Comparison of ENCODE assay signal across 28 mouse cellular contexts in genomic region chr2:59681181-59681580, GRCm38 (mm10).
A peak's percentile ranks its signal among the peaks of the same experiment; 100 is the strongest.
DNase-seq lines count a peak whose midpoint lies in the region; ATAC-seq and TF ChIP-seq lines count a peak whose summit lies in the region.
"Had no signal": no experiment of that assay in that cellular context is flagged by ENCODE, and none has a peak within 500 bp of the region (broad histone marks: within the 10 kb centered on the region; RNA-seq: fewer than 3 reads in every experiment).

No protein-coding gene starts in this region.

- TF ChIP-seq POLR2A in bone marrow macrophage, adult 2 months (IDR thresholded peaks at IDR 0.05; ENCODE audit: borderline replicate concordance, low read depth, low read length) = no peak
- TF ChIP-seq POLR2A in myocyte (IDR thresholded peaks at IDR 0.05; ENCODE audit: insufficient read length, low read depth) = no peak

- no peak for DNase-seq in heart, adult 8-10 months (ENCODE audit: low spot score)
- DNase-seq in adrenal gland, postnatal 10 days = no peak
- no peak for DNase-seq in kidney, adult 11 months
- DNase-seq: adrenal gland, adult 2 months; adrenal gland, postnatal 36 days; cerebellum, adult 11 months; cerebellum, adult 8-10 months; cerebellum, postnatal 10 days; cerebellum, postnatal 36 days; embryo, embryonic 11 days; gastrocnemius, postnatal 10 days; gastrocnemius, postnatal 36 days; heart, postnatal 14 days; kidney, adult 8-10 months had no signal

- no peaks in the 10 kb centered on the region for H3K9me3 ChIP-seq in heart, embryonic 16.5 days (replicated peaks; ENCODE audit: control insufficient read depth, low read length)
- no peaks in the 10 kb centered on the region for H3K9me3 ChIP-seq in intestine, embryonic 16.5 days (ENCODE audit: control insufficient read depth, low read length)
- no peaks in the 10 kb centered on the region for H3K9me3 ChIP-seq in midbrain, embryonic 15.5 days
- H3K9me3 ChIP-seq: embryonic facial prominence, embryonic 10.5 days; embryonic facial prominence, embryonic 13.5 days; forebrain, embryonic 12.5 days; forebrain, embryonic 15.5 days; heart, embryonic 10.5 days; hindbrain, embryonic 12.5 days; hindbrain, embryonic 15.5 days had no signal

- 0 out of 2 replicates have a peak, but pooled peaks have one; percentile 5 for ATAC-seq in heart, embryonic 16.5 days (replicated peaks; ENCODE audit: extremely low read depth, insufficient read depth, low FRiP score)
- peak; percentile 57 for ATAC-seq in intestine, embryonic 16.5 days
- no peak for ATAC-seq in midbrain, embryonic 15.5 days (replicated peaks)
- ATAC-seq: CD4-positive, CD25-positive, alpha-beta regulatory T cell, adult 4 months; forebrain, embryonic 15.5 days had no signal

- H3K4me3 ChIP-seq in heart, embryonic 16.5 days (ENCODE audit: low read length) = no peak overlapping the region
- no peak overlapping the region for H3K4me3 ChIP-seq in bone marrow macrophage, adult 2 months (ENCODE audit: insufficient read depth, low read length)
- no peak overlapping the region for H3K4me3 ChIP-seq in intestine, embryonic 16.5 days (ENCODE audit: low read length)
- no peak overlapping the region for H3K4me3 ChIP-seq in myocyte
- H3K4me3 ChIP-seq in midbrain, embryonic 15.5 days = no peak overlapping the region
- H3K4me3 ChIP-seq: embryonic facial prominence, embryonic 10.5 days; embryonic facial prominence, embryonic 13.5 days; erythroblast, embryonic 14.5 days; forebrain, embryonic 12.5 days; forebrain, embryonic 15.5 days; heart, embryonic 10.5 days; hindbrain, embryonic 12.5 days; hindbrain, embryonic 15.5 days had no signal

- peaks cover 90% of the 10 kb centered on the region for H3K79me2 ChIP-seq in myocyte (ENCODE audit: control insufficient read depth, insufficient read depth)

- H3K4me2 ChIP-seq in heart, embryonic 16.5 days (ENCODE audit: low read depth, low read length) = no peak overlapping the region
- no peak overlapping the region for H3K4me2 ChIP-seq in intestine, embryonic 16.5 days (ENCODE audit: low read depth, low read length)
- H3K4me2 ChIP-seq in myocyte (ENCODE audit: low read depth) = peak overlapping the region; percentile 31
- H3K4me2 ChIP-seq in midbrain, embryonic 15.5 days = no peak overlapping the region
- H3K4me2 ChIP-seq: embryonic facial prominence, embryonic 13.5 days; forebrain, embryonic 12.5 days; forebrain, embryonic 15.5 days; hindbrain, embryonic 12.5 days; hindbrain, embryonic 15.5 days had no signal

- TF ChIP-seq CTCF in bone marrow macrophage, adult 2 months (IDR thresholded peaks at IDR 0.05; ENCODE audit: low read depth, low read length) = no peak

- H3K27ac ChIP-seq in heart, embryonic 16.5 days (ENCODE audit: low read length) = no peak overlapping the region
- H3K27ac ChIP-seq in bone marrow macrophage, adult 2 months (ENCODE audit: insufficient read depth, low read depth, low read length) = peak overlapping the region; percentile 51
- H3K27ac ChIP-seq in intestine, embryonic 16.5 days (ENCODE audit: low read length) = no peak overlapping the region
- H3K27ac ChIP-seq in midbrain, embryonic 15.5 days = no peak overlapping the region
- H3K27ac ChIP-seq: embryonic facial prominence, embryonic 10.5 days; embryonic facial prominence, embryonic 13.5 days; forebrain, embryonic 12.5 days; forebrain, embryonic 15.5 days; hindbrain, embryonic 12.5 days; hindbrain, embryonic 15.5 days had no signal

- 55% methylated on average over 4 of the region's 4 CpGs for WGBS in heart, embryonic 16.5 days
- 61% methylated on average over 4 of the region's 4 CpGs for WGBS in intestine, embryonic 16.5 days
- 95% methylated on average over 4 of the region's 4 CpGs for WGBS in midbrain, embryonic 15.5 days

- H3K36me3 ChIP-seq in heart, embryonic 16.5 days (ENCODE audit: control insufficient read depth, insufficient read depth) = no peaks in the 10 kb centered on the region
- H3K36me3 ChIP-seq in intestine, embryonic 16.5 days (ENCODE audit: control insufficient read depth, insufficient read depth, low read length) = no peaks in the 10 kb centered on the region
- H3K36me3 ChIP-seq in myocyte (ENCODE audit: control insufficient read depth, insufficient read depth) = no peaks in the 10 kb centered on the region
- H3K36me3 ChIP-seq in midbrain, embryonic 15.5 days (replicated peaks) = no peaks in the 10 kb centered on the region
- H3K36me3 ChIP-seq: embryonic facial prominence, embryonic 10.5 days; embryonic facial prominence, embryonic 13.5 days; forebrain, embryonic 12.5 days; forebrain, embryonic 15.5 days; hindbrain, embryonic 12.5 days; hindbrain, embryonic 15.5 days had no signal

- H3K27me3 ChIP-seq in heart, embryonic 16.5 days (ENCODE audit: control insufficient read depth, insufficient read depth, low read length) = no peaks in the 10 kb centered on the region
- no peaks in the 10 kb centered on the region for H3K27me3 ChIP-seq in intestine, embryonic 16.5 days (replicated peaks; ENCODE audit: control insufficient read depth, insufficient read depth, low read length)
- no peaks in the 10 kb centered on the region for H3K27me3 ChIP-seq in myocyte (ENCODE audit: control insufficient read depth, insufficient read depth, insufficient read length)
- no peaks in the 10 kb centered on the region for H3K27me3 ChIP-seq in midbrain, embryonic 15.5 days (replicated peaks)
- H3K27me3 ChIP-seq: embryonic facial prominence, embryonic 13.5 days; forebrain, embryonic 12.5 days; forebrain, embryonic 15.5 days; hindbrain, embryonic 12.5 days; hindbrain, embryonic 15.5 days had no signal

- H3K4me1 ChIP-seq in heart, embryonic 16.5 days (ENCODE audit: control insufficient read depth, insufficient read depth, low read length) = peaks cover 26% of the 10 kb centered on the region
- peaks cover 55% of the 10 kb centered on the region for H3K4me1 ChIP-seq in bone marrow macrophage, adult 2 months (ENCODE audit: control insufficient read depth, insufficient read depth, low read length)
- H3K4me1 ChIP-seq in intestine, embryonic 16.5 days (ENCODE audit: control insufficient read depth, insufficient read depth, low read length) = peaks cover 41% of the 10 kb centered on the region
- no peaks in the 10 kb centered on the region for H3K4me1 ChIP-seq in midbrain, embryonic 15.5 days
- H3K4me1 ChIP-seq: forebrain, embryonic 15.5 days; hindbrain, embryonic 15.5 days had no signal

- H3K9ac ChIP-seq in heart, embryonic 16.5 days (ENCODE audit: low read length) = no peak overlapping the region
- no peak overlapping the region for H3K9ac ChIP-seq in intestine, embryonic 16.5 days (ENCODE audit: low read depth, low read length)
- H3K9ac ChIP-seq in midbrain, embryonic 15.5 days = no peak overlapping the region
- H3K9ac ChIP-seq: embryonic facial prominence, embryonic 13.5 days; forebrain, embryonic 12.5 days; forebrain, embryonic 15.5 days; hindbrain, embryonic 12.5 days; hindbrain, embryonic 15.5 days had no signal

- H3ac ChIP-seq in myocyte (ENCODE audit: control insufficient read depth, insufficient read length) = no peak overlapping the region

TF ChIP-seq in myocyte, 11 proteins besides CTCF, POLR2A, EP300 and RAD21:
- no peak for TF ChIP-seq MYOG (IDR thresholded peaks at IDR 0.05; ENCODE audit: control insufficient read depth in 1 of 3, insufficient read depth in 1 of 3, insufficient read length in 2 of 3, low read depth in 2 of 3)
- no peak for TF ChIP-seq TCF12 (IDR thresholded peaks at IDR 0.05; ENCODE audit: insufficient read depth, poor library complexity, severe bottlenecking)
- TF ChIP-seq TCF3 (IDR thresholded peaks at IDR 0.05; ENCODE audit: insufficient read length, low read depth) = no peak
- no peak for TF ChIP-seq MYOD1 (IDR thresholded peaks at IDR 0.05; ENCODE audit: control insufficient read depth in 1 of 3, insufficient read length in 2 of 3, low read depth in 2 of 3)
- no peak for TF ChIP-seq USF1 (IDR thresholded peaks at IDR 0.05; ENCODE audit: low read depth)
- TF ChIP-seq REST (IDR thresholded peaks at IDR 0.05; ENCODE audit: insufficient read depth, insufficient read length) = no peak
- TF ChIP-seq SRF (IDR thresholded peaks at IDR 0.05; ENCODE audit: control insufficient read depth, insufficient read length, low read depth) = no peak
- TF ChIP-seq POLR2AphosphoS2 (IDR thresholded peaks at IDR 0.05; ENCODE audit: insufficient read length, low read depth) = no peak
